Mouse (Mus musculus): ENCODE measurements around the gene Kcnk3.
A peak's percentile ranks its signal among the peaks of the same experiment; 100 is the strongest.

Gene Kcnk3

DNA sequence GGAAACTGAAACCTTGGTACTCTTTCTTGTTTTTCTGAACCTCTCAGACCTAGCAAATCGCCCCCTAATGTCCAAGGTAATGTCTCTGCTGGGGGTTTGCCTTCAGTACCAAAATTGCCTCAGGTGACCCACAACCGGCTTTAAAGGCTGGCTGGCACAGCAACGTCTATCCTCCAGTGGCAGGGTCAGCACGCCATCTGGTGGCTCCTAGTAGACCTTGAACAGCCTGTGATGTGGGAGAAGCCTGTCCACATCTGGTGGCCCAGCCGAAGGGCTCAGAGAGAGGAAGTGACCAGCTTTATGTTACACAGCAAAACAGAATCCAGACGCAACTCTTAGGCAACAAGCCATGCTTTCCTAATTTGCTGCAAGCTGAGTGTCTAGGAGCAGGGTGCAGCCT, 50.1 kb downstream of the Kcnk3 start:
- DNase-seq (ENCODE audit: low read depth, low spot score), result peak; percentile 65

DNA sequence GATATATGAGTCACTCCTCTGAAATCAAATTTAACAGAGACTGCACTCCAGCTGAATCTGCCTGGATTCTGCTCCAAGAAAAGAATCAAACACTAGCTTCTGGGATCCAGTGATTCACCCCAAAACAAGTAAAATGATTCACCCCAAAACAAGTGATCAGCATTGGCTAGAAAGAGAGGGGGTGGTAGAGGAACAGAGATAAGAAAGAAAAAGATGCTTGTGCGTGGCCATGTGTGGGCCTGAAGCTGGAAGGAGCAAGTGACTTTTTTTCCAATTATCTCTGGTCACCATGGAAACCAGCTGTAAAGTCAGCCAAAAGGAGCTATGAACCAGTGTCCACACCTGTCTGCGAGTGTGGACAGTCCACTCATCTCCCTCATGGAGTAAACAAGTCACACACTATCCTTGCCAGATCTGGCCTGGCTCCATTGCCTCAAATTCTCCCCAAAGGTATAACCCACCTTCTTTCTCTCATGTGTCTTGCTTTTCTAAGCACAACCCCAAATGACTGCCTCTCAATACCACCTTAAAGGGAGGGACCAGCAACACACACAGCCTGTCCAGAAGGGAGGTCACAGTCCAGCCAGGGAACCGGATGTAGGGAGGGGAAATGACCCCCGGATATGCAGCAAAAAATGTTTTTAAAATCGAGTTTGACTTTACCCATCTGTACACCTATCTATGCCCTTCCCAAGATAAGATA, 55.7 kb downstream of the Kcnk3 start:
- DNase-seq (ENCODE audit: low read depth, low spot score), result no peak

DNA sequence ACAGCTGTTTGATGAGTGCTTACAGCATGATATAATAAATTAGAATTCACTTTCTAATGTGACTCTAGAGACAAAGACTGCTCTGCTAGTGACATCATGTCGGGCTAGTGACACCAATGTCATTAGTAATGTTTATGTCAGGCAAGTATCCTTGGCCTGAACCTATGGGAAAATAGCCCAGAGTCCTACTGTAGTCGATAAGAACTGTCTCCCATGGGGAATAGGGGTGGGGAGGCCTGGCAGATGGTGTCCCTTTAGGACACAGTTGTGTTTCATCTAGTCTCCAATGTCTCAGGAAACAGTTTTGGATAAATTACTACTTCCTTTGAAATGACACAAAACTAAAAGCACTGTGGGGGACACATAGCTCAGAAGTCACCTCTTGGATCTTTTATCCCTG, 58.1 kb downstream of the Kcnk3 start:
- DNase-seq (ENCODE audit: low read depth, low spot score), result no peak

DNA sequence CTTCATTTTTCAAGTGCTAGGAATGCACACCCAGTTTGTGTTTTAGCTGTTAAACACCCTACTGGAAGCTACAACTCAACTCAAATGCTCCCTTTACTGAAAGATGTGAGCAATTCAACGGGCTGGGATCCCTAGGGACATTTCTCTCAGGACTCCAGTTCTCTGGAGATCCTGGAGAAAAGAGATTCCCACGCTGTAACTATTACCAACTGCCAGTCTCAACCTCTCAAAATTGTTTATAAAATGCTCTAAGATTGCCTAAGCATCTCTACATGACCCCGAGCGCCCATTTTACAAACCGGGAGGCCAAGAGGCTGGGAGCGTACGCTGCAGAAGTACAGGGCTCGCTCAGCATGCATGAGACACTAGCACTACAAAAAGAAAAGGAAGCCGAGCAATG, 59.4 kb downstream of the Kcnk3 start:
- no peak for DNase-seq (ENCODE audit: low read depth, low spot score)

DNA sequence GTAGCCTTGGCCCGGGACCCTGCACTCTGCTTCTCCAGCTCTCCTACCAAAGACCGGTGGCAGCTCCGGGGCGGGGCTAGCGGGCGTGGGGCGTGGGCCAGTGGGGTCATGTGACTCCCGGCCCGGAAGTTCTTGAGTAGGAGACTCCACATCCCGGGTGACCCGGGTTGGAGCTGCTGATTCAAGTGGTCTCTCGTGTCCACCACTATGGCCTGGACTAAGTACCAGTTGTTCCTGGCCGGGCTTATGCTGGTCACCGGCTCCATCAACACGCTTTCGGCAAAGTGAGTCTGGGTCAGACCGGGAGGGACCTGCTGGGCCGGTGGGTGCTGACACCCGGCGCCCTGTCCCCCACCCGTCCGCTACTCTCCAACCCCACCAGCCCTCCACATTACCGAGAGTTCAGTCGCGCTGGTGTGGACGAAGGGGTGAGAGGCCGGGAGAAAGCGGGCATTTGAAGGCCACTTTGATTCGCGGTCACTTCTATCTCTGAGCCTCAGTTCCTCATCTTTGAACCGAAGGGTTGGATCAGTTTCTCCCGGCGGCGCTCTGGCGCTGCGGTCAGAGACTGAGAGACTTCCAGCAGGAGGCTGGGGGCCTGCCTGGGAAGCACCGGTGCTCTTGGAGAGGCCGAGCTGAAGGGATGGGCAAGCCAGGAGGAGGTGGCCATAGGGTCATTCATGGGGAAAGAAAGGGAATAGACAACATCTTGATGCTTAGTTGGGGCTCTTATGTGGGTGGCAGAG, 60.0 kb downstream of the Kcnk3 start, which contains the start of gene Slc35f6:
Slc35f6 (plus strand) TSS at position 119 of the 746 bp plus-strand sequence.
- peak; percentile 78 for DNase-seq (ENCODE audit: low read depth, low spot score)

DNA sequence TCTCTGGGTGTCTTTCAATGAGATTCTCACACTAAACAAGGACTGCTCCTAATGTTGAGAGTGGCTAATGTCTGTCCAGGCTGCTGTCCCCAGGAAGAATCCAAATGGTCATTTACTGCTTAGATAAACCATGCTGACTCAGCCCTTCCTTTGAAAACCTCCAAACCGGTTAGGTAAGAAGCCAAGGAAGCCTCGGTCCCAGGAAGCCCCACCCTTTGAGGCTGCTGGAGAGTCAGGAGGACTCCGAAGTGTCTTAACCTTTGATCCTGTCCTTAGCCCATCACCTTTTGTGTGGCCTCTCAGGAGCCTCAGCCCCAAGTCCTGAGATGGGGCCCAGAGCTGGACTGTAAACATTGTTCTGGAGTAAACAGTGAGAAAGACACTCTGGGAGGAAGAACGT, 61.6 kb downstream of the Kcnk3 start:
- DNase-seq (ENCODE audit: low read depth, low spot score), result no peak

DNA sequence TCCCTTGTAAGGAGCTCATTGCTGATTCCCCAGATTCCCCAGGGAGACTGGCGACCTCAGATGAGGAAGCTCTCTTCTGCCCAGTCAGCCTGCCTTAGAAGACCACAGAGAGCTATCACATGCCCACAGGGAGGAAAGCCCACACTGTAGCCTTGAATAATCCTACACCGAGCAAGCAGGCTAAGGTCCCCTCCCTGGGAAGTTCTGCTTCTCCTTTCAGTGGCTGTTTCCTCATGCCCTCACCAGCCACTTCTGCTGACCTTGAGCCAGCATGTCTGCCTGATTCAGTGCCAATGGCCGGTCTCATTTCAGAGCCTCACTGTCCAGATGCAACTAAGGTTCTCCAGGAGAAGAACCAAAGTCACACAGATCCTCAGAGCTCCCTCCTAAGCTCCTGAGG, 62.8 kb downstream of the Kcnk3 start:
- DNase-seq (ENCODE audit: low read depth, low spot score), result no peak

DNA sequence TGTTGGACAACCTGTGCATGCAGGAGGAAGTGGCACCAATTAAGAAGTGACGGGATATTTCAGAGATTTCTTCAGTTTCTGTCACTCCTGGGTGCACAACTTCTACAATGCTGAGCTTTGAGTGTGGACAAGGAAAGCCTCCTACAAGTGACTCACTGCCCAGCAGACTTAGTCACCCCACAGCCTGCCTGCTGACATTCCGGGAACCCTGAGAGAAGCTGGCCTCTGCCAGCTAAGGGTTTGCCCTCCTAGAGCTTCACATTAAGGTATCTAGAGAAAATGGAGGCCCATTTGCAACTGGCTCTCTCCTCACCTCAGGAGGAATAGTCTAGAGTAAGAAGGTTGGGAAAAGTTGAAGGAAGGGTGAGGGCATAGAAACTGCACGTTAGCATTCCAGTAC, 63.6 kb downstream of the Kcnk3 start:
- DNase-seq (ENCODE audit: low read depth, low spot score), result no peak

DNA sequence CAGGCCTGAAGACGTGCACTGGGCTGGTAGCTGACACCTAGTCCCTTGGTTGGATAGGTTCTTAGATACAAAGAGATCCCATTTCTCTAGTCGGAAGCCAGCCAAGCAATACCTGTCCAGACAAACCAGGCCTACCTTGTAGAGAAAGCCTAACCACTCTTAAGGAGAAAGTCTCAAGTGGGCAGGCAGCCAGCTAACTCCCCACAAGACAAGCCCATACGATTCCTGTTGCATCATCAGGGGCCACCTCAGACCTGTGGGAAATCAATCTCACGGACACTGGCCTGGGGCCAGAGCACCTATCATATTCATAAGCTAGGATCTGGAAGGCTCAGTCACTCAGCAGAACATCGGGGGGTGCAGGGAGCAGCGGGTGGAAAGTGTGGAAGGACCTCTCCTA, 65.3 kb downstream of the Kcnk3 start:
- no peak for DNase-seq (ENCODE audit: low read depth, low spot score)

DNA sequence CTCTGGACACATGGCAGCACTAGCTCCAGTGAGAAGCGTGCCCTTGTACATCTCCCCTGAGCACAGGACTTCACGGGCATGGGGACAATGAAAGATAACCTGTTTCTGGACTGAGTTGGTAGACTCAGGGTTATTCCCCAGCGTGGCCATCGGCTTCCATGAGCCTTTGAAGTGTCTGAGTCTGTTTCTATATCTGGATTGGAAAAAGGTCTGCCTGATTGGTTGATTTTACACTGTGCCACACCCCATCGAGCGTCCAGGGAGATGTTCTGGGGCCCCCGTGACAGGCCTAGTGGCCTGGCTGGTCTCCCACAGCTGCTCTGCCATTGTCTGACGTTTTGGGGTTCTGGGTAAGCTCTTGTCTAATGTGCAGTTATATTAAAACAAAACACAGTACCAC, 67.1 kb downstream of the Kcnk3 start:
- no peak for DNase-seq (ENCODE audit: low read depth, low spot score)

DNA sequence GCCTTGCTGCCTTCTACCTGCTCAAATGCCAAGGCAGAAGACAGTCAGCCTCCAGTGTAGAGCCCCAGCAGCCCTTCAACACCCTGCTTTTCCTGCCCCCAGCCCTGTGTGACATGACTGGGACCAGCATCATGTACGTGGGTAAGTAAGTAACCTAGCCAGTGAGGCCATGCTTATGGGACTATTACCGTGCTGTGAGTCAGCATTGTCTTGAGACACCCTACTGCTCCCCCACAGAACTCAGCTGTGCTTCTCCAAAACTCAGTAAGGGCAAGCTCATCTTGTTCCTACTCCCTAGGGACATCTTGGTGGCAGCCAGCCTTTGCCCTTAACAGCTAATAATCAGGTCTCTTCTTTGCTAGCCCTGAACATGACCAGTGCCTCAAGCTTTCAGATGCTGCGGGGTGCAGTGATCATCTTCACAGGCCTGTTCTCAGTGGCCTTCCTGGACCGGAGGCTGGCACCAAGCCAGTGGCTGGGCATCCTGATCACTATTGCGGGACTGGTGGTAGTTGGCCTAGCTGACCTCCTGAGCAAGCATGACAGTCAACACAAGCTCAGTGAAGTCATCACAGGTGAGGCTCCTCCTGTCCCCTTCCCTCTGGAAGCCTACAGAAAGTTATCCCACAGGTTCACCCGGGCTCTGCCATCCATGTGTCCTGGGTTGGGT, 67.7 kb downstream of the Kcnk3 start:
- no peak for DNase-seq (ENCODE audit: low read depth, low spot score)

DNA sequence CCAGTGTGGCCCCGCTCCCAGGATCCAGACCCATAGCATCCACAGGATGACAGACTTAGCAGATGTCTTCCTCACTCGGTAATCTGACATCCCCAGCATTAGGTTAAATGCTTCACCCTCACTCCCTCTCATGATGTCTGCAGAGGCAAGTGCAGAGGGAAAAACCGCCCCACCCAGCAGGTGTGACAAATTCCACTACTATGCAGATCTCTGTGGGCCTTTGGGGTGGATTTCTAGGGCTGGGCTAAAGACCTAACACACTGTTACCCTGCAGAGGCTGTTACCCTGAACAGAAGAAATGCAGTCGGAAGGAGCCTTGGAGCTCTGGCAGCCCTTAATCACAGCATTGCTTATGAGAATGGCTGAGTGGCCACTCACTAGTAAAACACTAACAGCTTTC, 71.1 kb downstream of the Kcnk3 start:
- no peak for DNase-seq (ENCODE audit: low read depth, low spot score)

DNA sequence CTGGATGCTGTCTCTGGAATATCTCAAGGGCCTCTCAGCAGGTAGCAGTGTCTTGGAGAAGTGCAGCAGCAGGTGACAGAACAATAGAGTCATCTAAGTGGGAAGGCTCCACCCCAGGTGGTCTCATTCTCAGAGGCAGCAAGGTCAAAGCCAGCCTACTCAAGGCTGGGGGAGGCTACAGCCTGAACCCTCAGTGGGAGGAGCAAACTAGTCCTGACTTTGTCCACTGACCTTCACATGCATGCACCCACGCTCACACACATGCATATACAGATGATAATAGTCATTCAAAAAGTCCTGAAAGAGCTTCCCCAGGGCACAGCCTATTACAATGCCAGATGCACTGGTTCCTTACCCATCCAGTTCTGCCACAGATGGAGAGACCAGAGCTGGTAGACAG, 72.3 kb downstream of the Kcnk3 start:
- DNase-seq (ENCODE audit: low read depth, low spot score), result no peak

DNA sequence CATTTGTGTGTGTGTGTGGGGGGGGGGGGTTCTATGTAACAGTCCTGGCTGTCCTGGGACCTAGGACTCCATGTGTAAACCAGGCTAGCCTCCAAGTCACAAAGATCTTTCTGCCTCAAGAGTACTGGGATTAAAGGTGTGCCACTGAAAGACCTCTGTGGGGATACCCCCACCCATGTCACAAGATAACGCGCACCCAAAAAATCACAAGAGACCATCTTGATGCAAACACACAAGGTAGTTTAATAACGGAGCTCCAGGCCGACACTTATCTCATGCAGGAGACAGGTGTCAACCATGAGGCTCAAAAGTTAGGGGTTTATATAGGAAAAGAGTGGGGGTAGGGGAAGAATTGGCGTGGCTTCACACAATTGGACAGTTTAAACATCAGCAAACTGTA, 72.8 kb downstream of the Kcnk3 start:
- no peak for DNase-seq (ENCODE audit: low read depth, low spot score)

DNA sequence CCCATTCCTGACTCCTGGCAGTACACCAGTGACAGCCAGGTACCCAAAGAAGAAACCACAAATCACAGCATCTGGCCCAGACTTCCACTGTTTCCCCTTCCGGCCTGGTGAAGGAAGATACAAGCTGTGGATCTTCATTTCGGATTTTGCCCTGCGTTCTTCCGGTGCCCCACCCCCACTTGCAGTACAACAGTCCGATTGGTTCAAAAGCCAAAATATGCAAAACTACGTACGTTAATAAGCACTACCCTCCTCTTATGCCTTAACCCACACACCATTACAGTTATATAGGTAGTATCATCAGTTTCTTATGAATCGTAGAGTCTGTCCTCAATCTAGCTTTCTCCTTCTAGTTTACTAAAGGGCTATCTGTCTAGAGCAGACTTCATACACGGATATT, 77.4 kb downstream of the Kcnk3 start:
- no peak for DNase-seq (ENCODE audit: low read depth, low spot score)

DNA sequence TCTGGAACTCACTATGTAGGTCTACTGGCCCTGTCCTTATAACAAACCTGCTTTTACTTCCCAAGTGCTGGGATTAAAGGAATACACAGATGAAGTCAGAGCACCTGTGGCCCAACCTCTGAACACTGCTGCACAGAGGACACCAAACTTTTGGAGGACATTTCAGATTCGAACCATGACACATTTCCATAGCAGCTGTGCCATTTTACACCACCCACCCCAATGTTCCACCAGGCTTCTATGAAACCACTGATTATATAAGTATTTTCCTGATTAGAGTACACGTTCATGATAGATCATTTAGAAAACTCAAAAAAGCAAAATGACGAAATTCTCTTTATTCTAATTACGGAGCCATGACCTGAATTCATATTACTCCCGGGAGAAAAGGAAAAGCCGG, 78.0 kb downstream of the Kcnk3 start:
- no peak for DNase-seq (ENCODE audit: low read depth, low spot score)

DNA sequence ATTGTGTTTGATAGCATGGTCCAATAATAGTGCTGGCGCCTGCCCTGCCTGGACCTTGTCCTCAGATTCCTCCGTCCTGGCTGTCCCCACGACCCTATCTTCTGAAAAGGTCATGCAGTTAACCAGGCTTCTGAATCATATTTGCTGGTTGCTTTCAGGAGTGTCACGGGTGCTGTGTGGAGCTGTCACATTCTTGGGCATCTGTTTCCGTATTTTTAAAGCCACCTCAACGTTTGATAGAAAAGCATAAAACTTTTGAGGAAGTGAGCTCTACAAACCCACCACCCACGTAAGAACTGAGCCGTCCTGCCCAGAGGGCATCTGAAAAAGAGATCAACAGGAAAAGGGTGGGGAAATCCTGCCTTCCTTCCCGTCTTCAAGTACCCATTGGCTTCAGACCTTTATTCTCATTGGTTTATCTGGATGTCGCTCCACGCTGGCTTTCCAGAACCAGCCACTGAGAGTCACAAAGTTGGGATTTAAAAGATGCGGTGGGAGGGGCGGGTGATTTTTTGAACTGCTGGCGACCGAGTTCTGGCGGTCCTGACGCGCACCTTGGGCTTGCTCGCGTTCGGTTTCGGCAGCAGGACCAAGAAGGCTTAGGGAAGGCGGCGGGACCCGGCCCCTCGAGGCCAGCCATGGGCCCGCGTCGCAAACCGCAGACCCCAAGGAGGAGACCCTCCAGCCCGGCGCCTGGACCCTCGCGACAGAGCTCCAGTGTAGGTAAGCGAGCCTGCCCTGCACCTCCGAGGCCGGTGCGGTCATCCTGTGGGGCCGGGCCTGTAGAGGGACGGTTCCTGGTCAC, 78.6 kb downstream of the Kcnk3 start, which contains the start of gene Cenpa:
Cenpa (plus strand) TSS at position 387 of the 805 bp plus-strand sequence.
- peak; percentile 95 for DNase-seq (ENCODE audit: low read depth, low spot score)

DNA sequence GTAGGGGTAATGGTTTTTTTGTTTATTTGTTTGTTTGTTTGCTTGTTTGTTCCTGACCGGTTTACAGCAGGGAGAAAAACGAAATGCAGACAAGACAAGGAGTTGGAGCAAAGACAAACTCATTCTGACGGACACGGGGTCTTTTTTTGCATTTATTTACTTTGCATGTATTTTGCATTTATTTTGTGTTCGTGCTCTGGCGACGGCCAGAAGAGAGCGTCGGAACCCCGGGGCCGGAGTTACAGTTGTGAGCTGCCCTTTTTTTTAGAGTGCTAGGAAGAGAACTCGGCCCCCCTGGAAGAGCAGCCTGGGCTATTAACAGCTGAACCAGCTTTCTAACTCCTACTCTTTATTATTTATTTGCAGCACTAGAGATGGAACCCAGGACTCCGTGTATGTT, 79.2 kb downstream of the Kcnk3 start:
- no peak for DNase-seq (ENCODE audit: low read depth, low spot score)

DNA sequence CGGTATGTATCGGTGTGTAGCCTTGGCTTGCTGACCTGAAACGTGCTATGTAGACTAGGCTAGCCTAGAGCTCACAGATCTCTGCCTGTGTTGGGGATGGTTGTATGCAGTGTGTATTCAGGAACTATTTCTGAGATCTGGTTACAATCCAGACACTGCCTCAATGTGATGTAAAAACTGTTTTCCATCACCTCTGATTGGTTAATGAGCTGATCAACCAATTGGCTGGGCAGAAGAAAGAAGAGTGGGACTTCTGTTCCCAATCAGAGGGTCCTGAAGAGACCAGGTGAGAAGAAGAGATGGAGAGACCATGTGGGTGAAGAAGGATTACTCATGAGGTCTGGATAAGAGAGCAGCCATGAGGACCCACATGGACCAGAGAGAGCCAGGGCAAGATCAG, 79.7 kb downstream of the Kcnk3 start:
- no peak for DNase-seq (ENCODE audit: low read depth, low spot score)

DNA sequence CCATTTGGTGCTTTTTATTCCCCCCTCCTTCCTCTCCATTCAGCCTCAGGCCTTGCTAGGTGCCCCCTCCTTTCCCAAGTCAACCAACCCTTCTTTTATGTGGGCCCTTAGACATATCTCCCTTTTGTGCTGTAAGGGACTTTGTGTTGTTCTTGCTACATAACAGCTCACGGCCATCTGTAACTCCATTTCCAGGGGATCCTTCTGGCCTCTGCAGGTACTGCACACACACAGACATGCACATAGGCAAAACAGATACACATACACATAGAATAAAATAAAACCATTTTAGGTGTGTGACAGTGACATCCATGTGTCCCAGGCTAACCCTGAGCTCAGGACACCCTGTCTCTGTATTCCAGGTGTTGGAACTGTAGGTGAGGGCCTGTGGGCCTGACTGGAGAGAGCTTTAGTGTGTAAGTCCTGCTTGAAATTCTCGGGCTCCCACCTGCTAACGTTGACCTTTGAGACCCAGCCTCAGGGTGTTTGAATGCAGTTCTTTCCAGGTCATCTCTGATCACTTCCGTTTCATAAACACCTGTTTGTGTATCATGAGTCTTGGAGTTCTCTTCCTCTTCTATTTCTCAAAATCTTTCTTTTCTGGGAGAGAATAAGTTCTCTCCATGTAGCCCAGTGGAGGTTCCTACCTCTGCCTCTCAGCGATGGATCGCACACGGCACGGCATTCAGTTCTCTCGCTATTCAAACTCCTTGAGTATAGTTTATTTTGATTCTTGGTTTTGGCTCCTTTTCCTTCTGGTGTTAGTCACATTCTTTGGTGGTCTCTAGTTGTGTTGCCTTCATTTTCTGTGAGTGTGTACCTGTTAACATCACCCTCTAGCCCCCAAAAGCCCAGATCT, 80.9 kb downstream of the Kcnk3 start:
- no peak for DNase-seq (ENCODE audit: low read depth, low spot score)

DNA sequence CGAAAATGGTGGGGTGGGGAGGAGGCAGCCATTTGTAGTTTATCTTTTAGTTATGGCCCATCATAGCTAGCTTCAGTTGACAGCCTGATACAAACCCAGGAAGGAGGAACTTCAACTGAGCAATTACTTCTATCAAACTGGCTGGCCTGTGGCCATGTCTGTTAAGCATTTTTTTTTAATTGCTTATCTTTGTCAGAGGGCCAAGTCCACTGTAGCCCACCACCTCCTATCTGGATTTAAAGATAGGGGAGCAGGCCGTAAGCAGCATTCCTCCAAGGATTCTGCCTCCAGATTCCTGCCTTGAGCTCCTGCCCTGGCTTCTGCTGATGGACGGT, 81.5 kb downstream of the Kcnk3 start:
- no peak for DNase-seq (ENCODE audit: low read depth, low spot score)

All from mesoderm, embryonic 11.5 days (tissue).